Mouse (Mus musculus) spleen, adult 2 months (tissue): Measurements from ENCODE around the gene Fcf1.

Source experiments
- CTCF ChIP-seq: fragments of 200-500 bp; IDR thresholded peaks from 2 replicates; pipeline ENCODE4 v1.5.1; 2011; ENCODE audit warnings: mild to moderate bottlenecking, inconsistent platforms; ENCODE audit not compliant: insufficient read depth, insufficient read length, insufficient replicate concordance; ENCODE audit errors: extremely low read depth
- POLR2A ChIP-seq: fragments of 200-500 bp; IDR thresholded peaks from 2 replicates; pipeline ENCODE4 v1.6.1; 2011; ENCODE audit warnings: low read depth, low read length, inconsistent platforms

GRCm38 (mm10) chr12:84996083-84996496 is 25.4 kb downstream of the Fcf1 start, which contains the start of gene Ylpm1:
- peak; percentile 22; the same call in 1 of the 2 replicates for TF ChIP-seq CTCF
- TF ChIP-seq POLR2A = peak; percentile 92
